Mouse (Mus musculus): ENCODE measurements around the gene Nepro. TPM values are rescaled to one million over a fixed set of nuclear protein-coding genes. Genes with fewer than 3 reads are reported as not detected.

Nepro gene
- polyA plus RNA-seq, 1 experiment = 3.4 TPM

- TF ChIP-seq CTCF (IDR thresholded peaks at IDR 0.05; ENCODE audit: extremely low read depth, insufficient read depth, low read length) = no peak
- TF ChIP-seq POLR2A (IDR thresholded peaks at IDR 0.05; ENCODE audit: extremely low read depth, insufficient read depth, low read length) = no peak
- H3K4me1 ChIP-seq (ENCODE audit: control insufficient read depth, insufficient read depth, low read length) = no peaks in the 10 kb centered on the region
- H3K27ac ChIP-seq (ENCODE audit: insufficient read depth, low read length) = no peak overlapping the region
- H3K4me3 ChIP-seq (ENCODE audit: insufficient read depth, low read length) = no peak overlapping the region
These were observed 22.9 kb upstream of the Nepro start for GRCm38 (mm10) chr16:44701155-44701554.

- Histone ChIP-seq H3K4me1 (ENCODE audit: control insufficient read depth, insufficient read depth, low read length) (no peaks in the 10 kb centered on the region), H3K4me3 (ENCODE audit: insufficient read depth, low read length) (no peak overlapping the region), H3K27ac (ENCODE audit: insufficient read depth, low read length) (no peak overlapping the region)
- TF ChIP-seq CTCF (IDR thresholded peaks at IDR 0.05; ENCODE audit: extremely low read depth, insufficient read depth, low read length) (no peak), POLR2A (IDR thresholded peaks at IDR 0.05; ENCODE audit: extremely low read depth, insufficient read depth, low read length) (no peak)
These were observed 21.8 kb upstream of the Nepro start for GRCm38 (mm10) chr16:44702272-44702671.

- TF ChIP-seq CTCF (IDR thresholded peaks at IDR 0.05; ENCODE audit: extremely low read depth, insufficient read depth, low read length) = no peak
- no peak for TF ChIP-seq POLR2A (IDR thresholded peaks at IDR 0.05; ENCODE audit: extremely low read depth, insufficient read depth, low read length)
- Histone ChIP-seq H3K4me3 (ENCODE audit: insufficient read depth, low read length) (no peak overlapping the region), H3K4me1 (ENCODE audit: control insufficient read depth, insufficient read depth, low read length) (no peaks in the 10 kb centered on the region), H3K27ac (ENCODE audit: insufficient read depth, low read length) (no peak overlapping the region)
These were observed 20.6 kb upstream of the Nepro start for GRCm38 (mm10) chr16:44703458-44703857.

GRCm38 (mm10) chr16:44716305-44717140 is 7.6 kb upstream of the Nepro start:
- H3K4me1 ChIP-seq (ENCODE audit: control insufficient read depth, insufficient read depth, low read length) = peaks cover 2% of the 10 kb centered on the region; the same call in 1 of the 2 replicates
- no peak overlapping the region for H3K27ac ChIP-seq (ENCODE audit: insufficient read depth, low read length)
- TF ChIP-seq CTCF (IDR thresholded peaks at IDR 0.05; ENCODE audit: extremely low read depth, insufficient read depth, low read length) (peak; percentile 49; the same call in 1 of the 2 replicates), POLR2A (IDR thresholded peaks at IDR 0.05; ENCODE audit: extremely low read depth, insufficient read depth, low read length) (no peak)
- no peak overlapping the region for H3K4me3 ChIP-seq (ENCODE audit: insufficient read depth, low read length)

GRCm38 (mm10) chr16:44717141-44717634 is 6.9 kb upstream of the Nepro start:
- TF ChIP-seq POLR2A (IDR thresholded peaks at IDR 0.05; ENCODE audit: extremely low read depth, insufficient read depth, low read length) = no peak
- TF ChIP-seq CTCF (IDR thresholded peaks at IDR 0.05; ENCODE audit: extremely low read depth, insufficient read depth, low read length) = no peak
- H3K4me3 ChIP-seq (ENCODE audit: insufficient read depth, low read length) = no peak overlapping the region
- no peak overlapping the region for H3K27ac ChIP-seq (ENCODE audit: insufficient read depth, low read length)
- peaks cover 2% of the 10 kb centered on the region; the same call in 1 of the 2 replicates for H3K4me1 ChIP-seq (ENCODE audit: control insufficient read depth, insufficient read depth, low read length)

GRCm38 (mm10) chr16:44717838-44718237 is 6.3 kb upstream of the Nepro start:
- Histone ChIP-seq H3K4me1 (ENCODE audit: control insufficient read depth, insufficient read depth, low read length) (peaks cover 2% of the 10 kb centered on the region; the same call in 1 of the 2 replicates), H3K4me3 (ENCODE audit: insufficient read depth, low read length) (no peak overlapping the region), H3K27ac (ENCODE audit: insufficient read depth, low read length) (no peak overlapping the region)
- TF ChIP-seq POLR2A (IDR thresholded peaks at IDR 0.05; ENCODE audit: extremely low read depth, insufficient read depth, low read length) (no peak), CTCF (IDR thresholded peaks at IDR 0.05; ENCODE audit: extremely low read depth, insufficient read depth, low read length) (no peak)

- Histone ChIP-seq H3K27ac (ENCODE audit: insufficient read depth, low read length) (no peak overlapping the region), H3K4me1 (ENCODE audit: control insufficient read depth, insufficient read depth, low read length) (peaks cover 2% of the 10 kb centered on the region; the same call in 1 of the 2 replicates), H3K4me3 (ENCODE audit: insufficient read depth, low read length) (no peak overlapping the region)
- TF ChIP-seq CTCF (IDR thresholded peaks at IDR 0.05; ENCODE audit: extremely low read depth, insufficient read depth, low read length) (no peak), POLR2A (IDR thresholded peaks at IDR 0.05; ENCODE audit: extremely low read depth, insufficient read depth, low read length) (no peak)
These were observed 4.8 kb upstream of the Nepro start for GRCm38 (mm10) chr16:44719349-44719748.

GRCm38 (mm10) chr16:44720518-44720917 is 3.6 kb upstream of the Nepro start:
- Histone ChIP-seq H3K4me1 (ENCODE audit: control insufficient read depth, insufficient read depth, low read length) (peaks cover 2% of the 10 kb centered on the region; the same call in 1 of the 2 replicates), H3K4me3 (ENCODE audit: insufficient read depth, low read length) (no peak overlapping the region), H3K27ac (ENCODE audit: insufficient read depth, low read length) (no peak overlapping the region)
- TF ChIP-seq CTCF (IDR thresholded peaks at IDR 0.05; ENCODE audit: extremely low read depth, insufficient read depth, low read length) (no peak), POLR2A (IDR thresholded peaks at IDR 0.05; ENCODE audit: extremely low read depth, insufficient read depth, low read length) (no peak)

- no peaks in the 10 kb centered on the region; the same call in 1 of the 2 replicates for H3K4me1 ChIP-seq (ENCODE audit: control insufficient read depth, insufficient read depth, low read length)
- no peak for TF ChIP-seq POLR2A (IDR thresholded peaks at IDR 0.05; ENCODE audit: extremely low read depth, insufficient read depth, low read length)
- no peak for TF ChIP-seq CTCF (IDR thresholded peaks at IDR 0.05; ENCODE audit: extremely low read depth, insufficient read depth, low read length)
- H3K4me3 ChIP-seq (ENCODE audit: insufficient read depth, low read length) = no peak overlapping the region
- no peak overlapping the region for H3K27ac ChIP-seq (ENCODE audit: insufficient read depth, low read length)
These were observed 1.4 kb upstream of the Nepro start for GRCm38 (mm10) chr16:44722666-44723065.

- no peaks in the 10 kb centered on the region; the same call in 1 of the 2 replicates for H3K4me1 ChIP-seq (ENCODE audit: control insufficient read depth, insufficient read depth, low read length)
- TF ChIP-seq CTCF (IDR thresholded peaks at IDR 0.05; ENCODE audit: extremely low read depth, insufficient read depth, low read length) (no peak), POLR2A (IDR thresholded peaks at IDR 0.05; ENCODE audit: extremely low read depth, insufficient read depth, low read length) (no peak)
- H3K27ac ChIP-seq (ENCODE audit: insufficient read depth, low read length) = peak overlapping the region; percentile 55; the same call in 1 of the 2 replicates
- peak overlapping the region; percentile 50 for H3K4me3 ChIP-seq (ENCODE audit: insufficient read depth, low read length)
These were observed 746 bp downstream of the Nepro start for GRCm38 (mm10) chr16:44724847-44725246.
